Mouse (Mus musculus) CD4-positive, CD25-positive, alpha-beta regulatory T cell, adult 2 months (primary cell): ENCODE measurements around the gene Aldh4a1.

Experiments used
- DNase-seq: peaks from one replicate; pipeline ENCODE4 v3.0.0-alpha.2; 2012; ENCODE audit warnings: low read depth, low spot score

Aldh4a1 gene

GRCm38 (mm10) chr4:139669847-139670246 lies 47.2 kb downstream of the Aldh4a1 start:
- DNase-seq = peak; percentile 82

DNA sequence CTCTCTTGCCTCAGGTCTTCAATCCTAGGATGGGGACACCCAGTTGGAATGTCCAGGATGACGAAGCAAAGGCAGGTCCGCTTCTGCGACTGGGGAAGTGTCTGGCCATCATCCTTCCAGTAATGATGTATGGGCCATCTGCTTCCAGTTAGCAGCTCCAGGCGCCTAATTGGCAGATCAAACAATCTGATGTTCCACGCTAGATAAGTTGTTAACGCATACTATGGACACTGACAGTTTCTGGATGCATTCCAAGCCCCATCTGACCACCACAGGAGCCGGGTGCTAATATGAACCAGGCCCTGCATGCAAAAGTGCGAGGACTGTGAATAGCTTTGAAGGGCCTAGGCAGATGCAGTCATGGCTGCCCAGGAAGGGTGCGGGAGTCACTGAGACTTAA lies 53.0 kb downstream of the Aldh4a1 start:
- DNase-seq = no peak

DNA sequence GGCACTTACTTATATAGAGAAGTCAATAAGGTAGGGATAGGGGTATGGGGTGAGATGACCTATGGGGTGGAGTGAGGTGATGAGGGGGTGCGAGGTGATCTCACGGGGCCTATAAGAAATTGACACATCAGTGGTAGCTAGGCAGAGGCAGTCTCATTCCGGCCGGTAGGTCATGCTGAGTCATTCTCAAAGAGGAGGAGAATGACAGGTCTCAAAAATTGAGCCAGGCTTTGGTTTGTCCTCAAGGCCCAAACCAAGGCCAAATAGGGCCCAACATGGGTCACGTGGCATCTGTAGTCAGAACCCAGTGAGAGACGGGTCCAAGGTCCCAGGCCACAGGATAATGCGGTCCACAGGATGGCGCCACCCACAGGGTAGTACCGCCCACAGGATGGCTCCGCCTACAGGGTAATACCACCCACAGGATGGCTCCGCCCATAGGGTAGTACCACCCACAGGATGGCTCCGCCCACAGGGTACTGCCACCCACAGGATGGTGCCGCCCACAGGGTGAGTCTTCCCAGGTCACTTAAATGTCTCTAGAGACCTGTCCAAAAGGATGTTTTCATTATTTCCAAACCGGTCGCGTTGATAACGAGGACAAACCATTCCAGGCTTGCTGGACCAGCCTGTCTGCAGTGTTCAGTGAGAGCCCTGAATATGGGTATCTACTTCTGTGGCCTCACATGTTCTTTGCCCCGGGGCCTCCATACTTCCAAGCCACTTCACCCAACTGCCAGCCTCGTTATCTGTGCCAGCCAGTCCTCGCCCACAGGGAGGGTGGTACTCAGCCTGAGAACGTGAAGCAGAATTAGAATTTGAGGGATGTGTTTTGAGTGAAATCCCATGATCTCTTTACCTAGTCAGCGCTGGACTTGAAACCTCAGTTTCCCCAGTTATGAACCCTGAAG lies 61.3 kb downstream of the Aldh4a1 start:
- peak; percentile 7 for DNase-seq

DNA sequence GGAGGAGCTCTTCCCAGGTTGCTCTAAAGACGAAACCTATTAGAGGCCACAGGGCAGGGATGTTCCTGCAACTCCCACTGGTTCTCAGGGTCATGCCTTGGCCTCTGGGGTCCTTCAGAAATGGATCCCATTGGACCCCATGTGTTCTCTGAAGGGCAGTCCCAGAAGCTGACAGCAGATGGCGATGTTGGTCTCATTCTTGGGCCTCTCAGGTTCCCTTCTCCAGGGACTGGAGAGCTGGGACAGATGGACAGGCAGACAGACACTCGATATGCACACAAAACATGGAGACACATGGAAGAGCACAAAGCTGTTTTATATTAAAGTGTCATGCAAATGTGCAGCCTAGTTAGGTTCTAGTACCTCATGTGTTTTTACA lies 62.0 kb downstream of the Aldh4a1 start:
- peak; percentile 58 for DNase-seq

- DNase-seq = no peak
Measured at GRCm38 (mm10) chr4:139688058-139688457, 65.4 kb downstream of the Aldh4a1 start.

GRCm38 (mm10) chr4:139689627-139690269 lies 67.1 kb downstream of the Aldh4a1 start:
- DNase-seq = no peak

- DNase-seq = no peak
Measured at GRCm38 (mm10) chr4:139693315-139693714, 70.6 kb downstream of the Aldh4a1 start.

DNA sequence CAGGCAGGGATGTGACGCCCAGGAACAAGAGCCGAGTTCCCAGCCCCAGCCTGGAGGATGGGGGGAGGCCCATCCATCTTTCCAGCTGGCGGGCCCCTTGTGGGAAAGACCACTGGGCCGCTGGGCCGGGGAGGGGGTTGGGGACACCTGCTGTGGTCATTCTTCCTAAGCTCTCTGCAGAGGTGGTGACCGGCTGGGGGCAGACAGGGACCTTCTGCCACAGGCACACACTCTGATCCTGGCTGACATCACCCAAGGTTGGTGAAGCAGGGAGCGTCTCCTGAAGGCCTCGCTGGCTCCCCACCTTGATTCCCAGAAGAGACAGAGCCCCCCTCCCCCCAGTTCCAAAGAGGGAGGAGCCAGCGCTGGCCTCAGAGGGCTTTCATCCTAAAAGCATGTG lies 75.1 kb downstream of the Aldh4a1 start:
- DNase-seq = no peak

GRCm38 (mm10) chr4:139698602-139699001 lies 75.9 kb downstream of the Aldh4a1 start:
- DNase-seq = no peak
